Mouse (Mus musculus): ENCODE measurements around the gene Pde4d. TPM values are rescaled to one million over a fixed set of nuclear protein-coding genes. Genes with fewer than 3 reads are reported as not detected.

Gene Pde4d
- polyA plus RNA-seq, 1 experiment from 2014 or later: 27.9 TPM

- H3K36me3 ChIP-seq (ENCODE audit: control insufficient read depth, insufficient read depth): no peaks in the 10 kb centered on the region
- H3K4me2 ChIP-seq (ENCODE audit: low read depth, low read length): no peak overlapping the region
- H3K27me3 ChIP-seq (ENCODE audit: control insufficient read depth, insufficient read depth, low read length): no peaks in the 10 kb centered on the region
- 78% methylated on average over 1 of the region's 1 CpGs for WGBS
- no peaks in the 10 kb centered on the region for H3K9me3 ChIP-seq (replicated peaks; ENCODE audit: control insufficient read depth, low read length)
- no peak overlapping the region for H3K9ac ChIP-seq (ENCODE audit: low read length)
- no peak overlapping the region for H3K27ac ChIP-seq (ENCODE audit: low read length)
- no peak overlapping the region for H3K4me3 ChIP-seq (ENCODE audit: low read length)
- no peak for ATAC-seq (replicated peaks; ENCODE audit: extremely low read depth, insufficient read depth, low FRiP score)
- H3K4me1 ChIP-seq (ENCODE audit: control insufficient read depth, insufficient read depth, low read length): peaks cover 4% of the 10 kb centered on the region; the same call in 1 of the 2 replicates
These were observed 926.9 kb downstream of the Pde4d start for GRCm38 (mm10) chr13:109376681-109377080.

GRCm38 (mm10) chr13:109380149-109380548 is 930.4 kb downstream of the Pde4d start:
- Histone ChIP-seq H3K27ac (ENCODE audit: low read length) (no peak overlapping the region), H3K4me3 (ENCODE audit: low read length) (no peak overlapping the region), H3K4me1 (ENCODE audit: control insufficient read depth, insufficient read depth, low read length) (peaks cover 4% of the 10 kb centered on the region; the same call in 1 of the 2 replicates), H3K27me3 (ENCODE audit: control insufficient read depth, insufficient read depth, low read length) (no peaks in the 10 kb centered on the region), H3K4me2 (ENCODE audit: low read depth, low read length) (no peak overlapping the region), H3K9me3 (replicated peaks; ENCODE audit: control insufficient read depth, low read length) (no peaks in the 10 kb centered on the region), H3K9ac (ENCODE audit: low read length) (no peak overlapping the region), H3K36me3 (ENCODE audit: control insufficient read depth, insufficient read depth) (no peaks in the 10 kb centered on the region)
- 95% methylated on average over 2 of the region's 2 CpGs for whole genome bisulfite sequencing
- ATAC-seq (replicated peaks; ENCODE audit: extremely low read depth, insufficient read depth, low FRiP score): no peak

GRCm38 (mm10) chr13:109388626-109389220 is 939.0 kb downstream of the Pde4d start:
- no peak for ATAC-seq (replicated peaks; ENCODE audit: extremely low read depth, insufficient read depth, low FRiP score)
- no peaks in the 10 kb centered on the region for H3K27me3 ChIP-seq (ENCODE audit: control insufficient read depth, insufficient read depth, low read length)
- H3K36me3 ChIP-seq (ENCODE audit: control insufficient read depth, insufficient read depth): no peaks in the 10 kb centered on the region
- 66% methylated on average over 8 of the region's 8 CpGs for WGBS
- H3K9ac ChIP-seq (ENCODE audit: low read length): no peak overlapping the region
- H3K4me2 ChIP-seq (ENCODE audit: low read depth, low read length): no peak overlapping the region
- no peaks in the 10 kb centered on the region for H3K9me3 ChIP-seq (replicated peaks; ENCODE audit: control insufficient read depth, low read length)
- no peak overlapping the region for H3K4me3 ChIP-seq (ENCODE audit: low read length)
- H3K27ac ChIP-seq (ENCODE audit: low read length): no peak overlapping the region
- H3K4me1 ChIP-seq (ENCODE audit: control insufficient read depth, insufficient read depth, low read length): no peaks in the 10 kb centered on the region

GRCm38 (mm10) chr13:109402396-109402795 is 952.6 kb downstream of the Pde4d start:
- no peaks in the 10 kb centered on the region for H3K9me3 ChIP-seq (replicated peaks; ENCODE audit: control insufficient read depth, low read length)
- ATAC-seq (replicated peaks; ENCODE audit: extremely low read depth, insufficient read depth, low FRiP score): no peak
- no peak overlapping the region for H3K9ac ChIP-seq (ENCODE audit: low read length)
- no peak overlapping the region for H3K4me2 ChIP-seq (ENCODE audit: low read depth, low read length)
- no peaks in the 10 kb centered on the region for H3K27me3 ChIP-seq (ENCODE audit: control insufficient read depth, insufficient read depth, low read length)
- 91% methylated on average over 4 of the region's 4 CpGs for WGBS
- H3K36me3 ChIP-seq (ENCODE audit: control insufficient read depth, insufficient read depth): no peaks in the 10 kb centered on the region
- H3K4me1 ChIP-seq (ENCODE audit: control insufficient read depth, insufficient read depth, low read length): no peaks in the 10 kb centered on the region
- H3K4me3 ChIP-seq (ENCODE audit: low read length): no peak overlapping the region
- H3K27ac ChIP-seq (ENCODE audit: low read length): no peak overlapping the region

- Histone ChIP-seq H3K9ac (ENCODE audit: low read length) (no peak overlapping the region), H3K4me3 (ENCODE audit: low read length) (no peak overlapping the region), H3K4me1 (ENCODE audit: control insufficient read depth, insufficient read depth, low read length) (no peaks in the 10 kb centered on the region), H3K27ac (ENCODE audit: low read length) (no peak overlapping the region), H3K4me2 (ENCODE audit: low read depth, low read length) (no peak overlapping the region), H3K36me3 (ENCODE audit: control insufficient read depth, insufficient read depth) (no peaks in the 10 kb centered on the region), H3K27me3 (ENCODE audit: control insufficient read depth, insufficient read depth, low read length) (no peaks in the 10 kb centered on the region), H3K9me3 (replicated peaks; ENCODE audit: control insufficient read depth, low read length) (no peaks in the 10 kb centered on the region)
- no peak for ATAC-seq (replicated peaks; ENCODE audit: extremely low read depth, insufficient read depth, low FRiP score)
- WGBS: 43% methylated on average over 2 of the region's 2 CpGs
These were observed 953.2 kb downstream of the Pde4d start for GRCm38 (mm10) chr13:109402936-109403335.

- no peaks in the 10 kb centered on the region for H3K4me1 ChIP-seq (ENCODE audit: control insufficient read depth, insufficient read depth, low read length)
- H3K27ac ChIP-seq (ENCODE audit: low read length): no peak overlapping the region
- H3K4me2 ChIP-seq (ENCODE audit: low read depth, low read length): no peak overlapping the region
- no peak overlapping the region for H3K4me3 ChIP-seq (ENCODE audit: low read length)
- no peaks in the 10 kb centered on the region for H3K27me3 ChIP-seq (ENCODE audit: control insufficient read depth, insufficient read depth, low read length)
- WGBS: 62% methylated on average over 8 of the region's 8 CpGs
- H3K36me3 ChIP-seq (ENCODE audit: control insufficient read depth, insufficient read depth): no peaks in the 10 kb centered on the region
- H3K9me3 ChIP-seq (replicated peaks; ENCODE audit: control insufficient read depth, low read length): no peaks in the 10 kb centered on the region
- no peak for ATAC-seq (replicated peaks; ENCODE audit: extremely low read depth, insufficient read depth, low FRiP score)
- H3K9ac ChIP-seq (ENCODE audit: low read length): no peak overlapping the region
These were observed 956.6 kb downstream of the Pde4d start for GRCm38 (mm10) chr13:109406341-109406740.

GRCm38 (mm10) chr13:109407371-109407770 is 957.6 kb downstream of the Pde4d start:
- WGBS: 74% methylated on average over 3 of the region's 3 CpGs
- H3K4me1 ChIP-seq (ENCODE audit: control insufficient read depth, insufficient read depth, low read length): no peaks in the 10 kb centered on the region
- H3K4me2 ChIP-seq (ENCODE audit: low read depth, low read length): no peak overlapping the region
- no peaks in the 10 kb centered on the region for H3K36me3 ChIP-seq (ENCODE audit: control insufficient read depth, insufficient read depth)
- H3K4me3 ChIP-seq (ENCODE audit: low read length): no peak overlapping the region
- no peak overlapping the region for H3K27ac ChIP-seq (ENCODE audit: low read length)
- no peaks in the 10 kb centered on the region for H3K27me3 ChIP-seq (ENCODE audit: control insufficient read depth, insufficient read depth, low read length)
- H3K9ac ChIP-seq (ENCODE audit: low read length): no peak overlapping the region
- ATAC-seq (replicated peaks; ENCODE audit: extremely low read depth, insufficient read depth, low FRiP score): no peak
- no peaks in the 10 kb centered on the region for H3K9me3 ChIP-seq (replicated peaks; ENCODE audit: control insufficient read depth, low read length)

- 95% methylated on average over 3 of the region's 3 CpGs for WGBS
- H3K4me2 ChIP-seq (ENCODE audit: low read depth, low read length): no peak overlapping the region
- H3K27me3 ChIP-seq (ENCODE audit: control insufficient read depth, insufficient read depth, low read length): no peaks in the 10 kb centered on the region
- H3K4me1 ChIP-seq (ENCODE audit: control insufficient read depth, insufficient read depth, low read length): no peaks in the 10 kb centered on the region
- H3K36me3 ChIP-seq (ENCODE audit: control insufficient read depth, insufficient read depth): no peaks in the 10 kb centered on the region
- ATAC-seq (replicated peaks; ENCODE audit: extremely low read depth, insufficient read depth, low FRiP score): no peak
- H3K27ac ChIP-seq (ENCODE audit: low read length): no peak overlapping the region
- H3K4me3 ChIP-seq (ENCODE audit: low read length): no peak overlapping the region
- 0 out of 2 replicates have a peak, but pooled peaks cover 4% of the 10 kb centered on the region for H3K9me3 ChIP-seq (replicated peaks; ENCODE audit: control insufficient read depth, low read length)
- no peak overlapping the region for H3K9ac ChIP-seq (ENCODE audit: low read length)
These were observed 970.7 kb downstream of the Pde4d start for GRCm38 (mm10) chr13:109420426-109420825.

- Histone ChIP-seq H3K4me3 (ENCODE audit: low read length) (no peak overlapping the region), H3K4me1 (ENCODE audit: control insufficient read depth, insufficient read depth, low read length) (peaks cover 3% of the 10 kb centered on the region; the same call in 1 of the 2 replicates), H3K27me3 (ENCODE audit: control insufficient read depth, insufficient read depth, low read length) (no peaks in the 10 kb centered on the region), H3K4me2 (ENCODE audit: low read depth, low read length) (no peak overlapping the region), H3K9ac (ENCODE audit: low read length) (no peak overlapping the region), H3K9me3 (replicated peaks; ENCODE audit: control insufficient read depth, low read length) (0 out of 2 replicates have a peak, but pooled peaks cover 4% of the 10 kb centered on the region), H3K27ac (ENCODE audit: low read length) (no peak overlapping the region), H3K36me3 (ENCODE audit: control insufficient read depth, insufficient read depth) (no peaks in the 10 kb centered on the region)
- ATAC-seq (replicated peaks; ENCODE audit: extremely low read depth, insufficient read depth, low FRiP score): no peak
- WGBS: 47% methylated on average over 2 of the region's 2 CpGs
These were observed 975.2 kb downstream of the Pde4d start for GRCm38 (mm10) chr13:109424906-109425305.
